ENCODE assay signal across 15 mouse cellular contexts in the genomic region with DNA sequence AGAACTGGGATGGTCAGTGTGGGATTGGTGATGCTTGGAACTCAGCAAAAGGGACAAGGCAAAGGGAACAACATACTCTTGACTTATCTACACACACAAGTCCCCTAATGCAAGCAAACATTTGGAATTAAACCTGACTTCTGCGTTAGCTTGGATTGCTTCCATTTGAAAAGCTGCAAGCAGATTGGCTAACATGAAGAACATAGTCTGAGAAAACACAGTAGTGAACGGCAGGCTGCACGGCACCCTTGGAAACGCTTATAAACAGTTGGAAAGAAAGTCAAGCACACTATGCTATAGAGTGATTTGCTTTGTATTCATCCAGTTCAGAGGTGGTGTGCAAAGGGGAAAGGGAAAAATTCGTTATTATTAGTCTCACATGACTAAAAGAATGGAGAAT.
"Had no signal": no experiment of that assay in that cellular context is flagged by ENCODE, and none has a peak within 500 bp of the region (broad histone marks: within the 10 kb centered on the region; RNA-seq: fewer than 3 reads in every experiment).

No protein-coding gene starts in this region.

- H3K4me3 ChIP-seq: neural tube, embryonic 15.5 days; stomach, embryonic 15.5 days had no signal

- H3K36me3 ChIP-seq: neural tube, embryonic 15.5 days; stomach, embryonic 15.5 days had no signal

- H3K4me1 ChIP-seq: neural tube, embryonic 15.5 days; stomach, embryonic 15.5 days had no signal

- DNase-seq: retina, postnatal 1 day; right cerebral cortex, adult 18-20 months; right cerebral cortex, postnatal 14 days; right cerebral cortex, postnatal 25 days; right cerebral cortex, postnatal 4 days; spleen, adult 18-20 months; thymus, adult 18-20 months; thymus, adult 2 months; thymus, postnatal 14 days; thymus, postnatal 25 days; thymus, postnatal 36 days; thymus, postnatal 4 days had no signal

- H3K4me2 ChIP-seq: neural tube, embryonic 15.5 days; stomach, embryonic 15.5 days had no signal

- H3K27ac ChIP-seq: neural tube, embryonic 15.5 days; stomach, embryonic 15.5 days; stomach, postnatal 0 days had no signal

- H3K27me3 ChIP-seq: neural tube, embryonic 15.5 days; stomach, embryonic 15.5 days had no signal

- H3K9ac ChIP-seq: neural tube, embryonic 15.5 days; stomach, embryonic 15.5 days had no signal

- H3K9me3 ChIP-seq: neural tube, embryonic 15.5 days; stomach, embryonic 15.5 days had no signal
